Mouse (Mus musculus): ENCODE results near the gene Myo18a.

- TF ChIP-seq CTCF (IDR thresholded peaks at IDR 0.05) (no peak), EP300 (IDR thresholded peaks at IDR 0.05) (no peak)
Observed at GRCm38 (mm10) chr11:77790286-77790685, 27.2 kb downstream of the Myo18a start.

All from lung, postnatal 0 days (tissue).